In the genomic region with DNA sequence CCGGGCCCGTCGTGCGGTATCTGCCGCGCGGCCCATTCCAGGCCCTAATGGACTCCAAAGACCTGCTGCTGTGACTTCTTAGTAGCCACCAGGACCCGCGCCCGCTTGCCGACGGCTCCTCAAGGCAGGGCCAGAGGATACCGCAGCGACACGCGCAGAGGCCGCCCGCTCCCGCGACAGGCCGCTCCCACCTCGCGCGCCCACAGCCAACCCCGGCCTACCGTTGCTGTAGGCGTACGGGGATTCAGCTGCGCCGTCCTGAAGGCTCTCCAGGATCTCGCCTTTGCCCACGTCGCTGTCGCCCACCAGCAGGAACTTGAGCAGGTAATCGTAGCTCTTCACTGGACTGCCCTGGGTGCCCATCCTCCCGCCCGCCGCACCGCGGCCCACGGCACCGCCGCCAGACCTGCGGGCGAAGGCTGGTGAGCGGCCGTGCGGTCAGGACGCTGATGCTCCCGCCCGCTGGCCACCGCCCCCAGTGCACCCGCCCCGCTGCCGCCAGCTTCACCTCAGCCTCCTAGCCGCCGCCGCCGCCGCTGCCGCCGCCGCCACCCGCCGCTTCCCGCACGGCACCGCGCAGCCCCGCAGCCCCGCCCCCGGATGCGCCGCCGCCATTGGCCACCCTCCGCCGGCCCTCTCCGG, we compare ENCODE assay signal across 8 mouse cellular contexts. TPM values are rescaled to one million over a fixed set of nuclear protein-coding genes. Genes with fewer than 3 reads are reported as not detected.
DNase-seq lines count a peak whose midpoint lies in the region; ATAC-seq and TF ChIP-seq lines count a peak whose summit lies in the region.

A gene (minus strand): TSS at position 584 of the 642 bp plus-strand sequence.

- 0% methylated on average over 57 of the region's 78 CpGs for whole genome bisulfite sequencing in forebrain, embryonic 12.5 days
- WGBS in hindbrain, embryonic 12.5 days: under 1% methylated on average over 75 of the region's 78 CpGs
- WGBS in limb, embryonic 14.5 days: under 1% methylated on average over 47 of the region's 78 CpGs

- H3K27me3 ChIP-seq in forebrain, embryonic 12.5 days: no peaks in the 10 kb centered on the region
- H3K27me3 ChIP-seq in hindbrain, embryonic 12.5 days: no peaks in the 10 kb centered on the region
- H3K27me3 ChIP-seq in limb, embryonic 14.5 days (ENCODE audit: control insufficient read depth, insufficient read depth, low read length): no peaks in the 10 kb centered on the region

- H3K4me2 ChIP-seq in forebrain, embryonic 12.5 days: peak within 1 kb of the TSS; percentile 74
- peak within 1 kb of the TSS; percentile 78 for H3K4me2 ChIP-seq in hindbrain, embryonic 12.5 days (replicated peaks)
- peak within 1 kb of the TSS; percentile 60 for H3K4me2 ChIP-seq in limb, embryonic 14.5 days (replicated peaks; ENCODE audit: low read depth, low read length, severe bottlenecking)

- H3K36me3 ChIP-seq in forebrain, embryonic 12.5 days (replicated peaks): peaks cover 7% of the 10 kb centered on the region; the same call in 1 of the 2 replicates
- 0 out of 2 replicates have a peak, but pooled peaks cover 11% of the 10 kb centered on the region for H3K36me3 ChIP-seq in hindbrain, embryonic 12.5 days
- peaks cover 4% of the 10 kb centered on the region; the same call in 1 of the 2 replicates for H3K36me3 ChIP-seq in limb, embryonic 14.5 days (ENCODE audit: control insufficient read depth, insufficient read depth, low read length)

- H3K27ac ChIP-seq in forebrain, embryonic 12.5 days: peak within 1 kb of the TSS; percentile 94
- peak within 1 kb of the TSS; percentile 96 for H3K27ac ChIP-seq in hindbrain, embryonic 12.5 days
- peak within 1 kb of the TSS; percentile 82 for H3K27ac ChIP-seq in limb, embryonic 14.5 days (replicated peaks; ENCODE audit: low read depth, low read length)

- peaks cover 22% of the 10 kb centered on the region for H3K4me1 ChIP-seq in forebrain, embryonic 12.5 days
- peaks cover 22% of the 10 kb centered on the region for H3K4me1 ChIP-seq in hindbrain, embryonic 12.5 days
- H3K4me1 ChIP-seq in limb, embryonic 14.5 days (ENCODE audit: control insufficient read depth, insufficient read depth, low read length): peaks cover 10% of the 10 kb centered on the region; the same call in 1 of the 2 replicates

- DNase-seq in layer of hippocampus, adult 11-12 months (ENCODE audit: low spot score): peak; percentile 58
- no peak for DNase-seq in layer of hippocampus, adult 9-10 months (ENCODE audit: low spot score)
- DNase-seq in T-cell, adult 2 months (ENCODE audit: low spot score): peak; percentile 61
- peak; percentile 9 for DNase-seq in limb, embryonic 14.5 days (ENCODE audit: low spot score)
- DNase-seq in naive thymus-derived CD4-positive, alpha-beta T cell, adult 2 months (ENCODE audit: low read depth): peak; percentile 70
- no peak for DNase-seq in cerebellum, adult 11 months

- H3K9ac ChIP-seq in forebrain, embryonic 12.5 days: peak within 1 kb of the TSS; percentile 88
- H3K9ac ChIP-seq in hindbrain, embryonic 12.5 days: peak within 1 kb of the TSS; percentile 84
- H3K9ac ChIP-seq in limb, embryonic 14.5 days (ENCODE audit: low read depth, low read length, severe bottlenecking): peak within 1 kb of the TSS; percentile 85

- ATAC-seq in forebrain, embryonic 12.5 days (ENCODE audit: low FRiP score): peak; percentile 15
- peak; percentile 1; the same call in 1 of the 2 replicates for ATAC-seq in hindbrain, embryonic 12.5 days (ENCODE audit: low FRiP score)
- ATAC-seq in limb, embryonic 14.5 days (ENCODE audit: low FRiP score, low read depth): no peak

- peak within 1 kb of the TSS; percentile 98 for H3K4me3 ChIP-seq in forebrain, embryonic 12.5 days (replicated peaks)
- H3K4me3 ChIP-seq in hindbrain, embryonic 12.5 days: peak within 1 kb of the TSS; percentile 87
- peak within 1 kb of the TSS; percentile 89 for H3K4me3 ChIP-seq in limb, embryonic 14.5 days (replicated peaks; ENCODE audit: low read length)

- TF ChIP-seq POLR2A in limb, embryonic 14.5 days (IDR thresholded peaks at IDR 0.05; ENCODE audit: borderline replicate concordance, extremely low read depth, insufficient read depth, insufficient read length): no peak

- no peaks in the 10 kb centered on the region for H3K9me3 ChIP-seq in forebrain, embryonic 12.5 days
- no peaks in the 10 kb centered on the region for H3K9me3 ChIP-seq in hindbrain, embryonic 12.5 days (replicated peaks)
- H3K9me3 ChIP-seq in limb, embryonic 14.5 days (ENCODE audit: control insufficient read depth, low read length): no peaks in the 10 kb centered on the region

RNA-seq across cellular contexts. Expression of the gene that starts here (rescaled TPM):
- polyA plus RNA-seq in forebrain, embryonic 12.5 days (2016; fragmentation: Nextera tagmentation; extraction: Ambion mirVana): 35.1 and 36.5 TPM in 2 replicates
- 42.1 and 43.6 TPM in 2 replicates for polyA plus RNA-seq in hindbrain, embryonic 12.5 days (2016; fragmentation: Nextera tagmentation; extraction: Ambion mirVana)
- polyA plus RNA-seq in limb, embryonic 14.5 days (2012; rRNA removed): 53.3 and 73.6 TPM in 2 replicates
- polyA plus RNA-seq in limb, embryonic 14.5 days (2014; fragmentation: Nextera tagmentation; extraction: Ambion mirVana): 20.8 and 23.2 TPM in 2 replicates

Comparison
In these comparisons a context has a peak if more than half of its experiments do, and no peak if none do; other contexts are left out.
1. DNase-seq: peak in layer of hippocampus, adult 11-12 months (single experiment), T-cell, adult 2 months (single experiment), limb, embryonic 14.5 days (single experiment) and naive thymus-derived CD4-positive, alpha-beta T cell, adult 2 months (single experiment); none in layer of hippocampus, adult 9-10 months (single experiment) and cerebellum, adult 11 months (single experiment).
2. Peak in every context shown above with its lines, with median percentiles within 50 percentile points of each other: H3K27ac ChIP-seq, H3K4me2 ChIP-seq, H3K4me3 ChIP-seq and H3K9ac ChIP-seq.